Mouse (Mus musculus) lung, adult 2 months (tissue): ENCODE results near the gene Glt6d1.

Experiments
- CTCF ChIP-seq: fragments of 200-500 bp; IDR thresholded peaks from 2 replicates; pipeline ENCODE4 v1.5.1; 2011; ENCODE audit warnings: mild to moderate bottlenecking, low read length, control low read depth; ENCODE audit not compliant: insufficient read depth
- POLR2A ChIP-seq: fragments of 200-500 bp; IDR thresholded peaks from 2 replicates; pipeline ENCODE4 v1.6.1; 2011; ENCODE audit warnings: low read depth, mild to moderate bottlenecking, control low read depth, low read length, borderline replicate concordance; ENCODE audit errors: extremely low read depth

- no peak for TF ChIP-seq POLR2A
- TF ChIP-seq CTCF = no peak
These were observed 49.8 kb upstream of the Glt6d1 start for GRCm38 (mm10) chr2:25865412-25865811.
